Mouse (Mus musculus): ENCODE measurements around the gene Siah2. TPM values are rescaled to one million over a fixed set of nuclear protein-coding genes. Genes with fewer than 3 reads are reported as not detected.

Gene Siah2
- polyA plus RNA-seq, 1 experiment from 2014 or later: 8.4 TPM

DNA sequence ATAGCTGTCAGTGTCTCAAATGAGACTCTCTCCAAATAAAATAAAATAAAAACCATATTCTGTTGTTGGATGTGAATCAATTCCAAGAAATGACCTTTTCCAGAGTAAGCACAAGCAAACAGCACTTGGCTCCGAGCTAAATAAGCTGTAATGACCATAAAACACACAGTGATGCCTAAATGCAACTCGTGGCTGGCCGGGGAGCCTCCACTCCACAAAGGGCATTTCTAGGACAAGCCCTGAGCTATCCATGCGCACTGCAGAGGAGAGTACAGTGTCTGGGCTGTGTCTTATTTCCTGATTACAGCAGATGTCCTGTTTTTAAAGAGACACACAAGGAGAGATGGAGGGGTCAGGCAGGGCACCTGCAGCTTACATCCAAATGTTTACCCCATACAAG lies 12.2 kb downstream of the Siah2 start:
- Histone ChIP-seq H3K9ac (ENCODE audit: low read length) (no peak overlapping the region), H3K36me3 (ENCODE audit: control insufficient read depth, insufficient read depth, low read length) (peaks cover 17% of the 10 kb centered on the region), H3K27me3 (ENCODE audit: control insufficient read depth, insufficient read depth, low read length) (no peaks in the 10 kb centered on the region), H3K4me3 (ENCODE audit: control insufficient read depth in 1 of 2, insufficient read depth in 1 of 2, low read depth in 1 of 2, low read length in 2 of 2) (no peak overlapping the region), H3K4me1 (ENCODE audit: control insufficient read depth in 2 of 2, insufficient read depth in 2 of 2, low read length in 2 of 2) (peaks cover 12 to 45% of the 10 kb centered on the region in 2 experiments), H3K27ac (replicated peaks in 1 of 2; ENCODE audit: control insufficient read depth in 1 of 2, insufficient read depth in 1 of 2, low read depth in 2 of 2, low read length in 2 of 2) (peak overlapping the region; percentile 21 to 51), H3K4me2 (ENCODE audit: low read length) (peak overlapping the region; percentile 2; the same call in 1 of the 2 replicates), H3K9me3 (ENCODE audit: control insufficient read depth, low read length) (no peaks in the 10 kb centered on the region)
- ATAC-seq (ENCODE audit: insufficient number of reproducible peaks, insufficient read depth, low FRiP score, low read depth): 0 out of 2 replicates have a peak, but pooled peaks have one; percentile 43
- WGBS: 32% methylated on average over 4 of the region's 4 CpGs

DNA sequence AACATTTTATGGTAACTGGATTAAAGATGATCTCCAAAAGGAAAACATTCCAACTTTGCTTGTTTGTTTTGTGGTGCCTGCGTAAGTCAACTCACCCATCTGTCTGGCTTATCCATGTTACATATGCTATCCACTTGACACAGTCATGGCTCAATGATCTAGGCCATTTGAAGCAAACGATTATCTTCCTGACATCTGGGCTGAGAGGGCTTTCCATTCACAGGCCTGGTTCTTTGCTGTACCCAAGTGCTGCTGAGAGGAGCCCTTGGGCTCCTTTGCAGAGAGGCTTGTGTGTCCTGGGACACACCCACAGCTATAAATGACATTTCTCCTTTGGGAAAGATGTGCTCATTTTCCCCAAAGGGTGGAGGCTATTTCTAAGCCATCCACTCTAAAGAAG lies 13.3 kb downstream of the Siah2 start:
- Histone ChIP-seq H3K27ac (replicated peaks in 1 of 2; ENCODE audit: control insufficient read depth in 1 of 2, insufficient read depth in 1 of 2, low read depth in 2 of 2, low read length in 2 of 2) (no peak overlapping the region), H3K36me3 (ENCODE audit: control insufficient read depth, insufficient read depth, low read length) (peaks cover 27% of the 10 kb centered on the region), H3K4me1 (ENCODE audit: control insufficient read depth in 2 of 2, insufficient read depth in 2 of 2, low read length in 2 of 2) (peaks cover 12 to 45% of the 10 kb centered on the region in 2 experiments), H3K9ac (ENCODE audit: low read length) (no peak overlapping the region), H3K4me3 (ENCODE audit: control insufficient read depth in 1 of 2, insufficient read depth in 1 of 2, low read depth in 1 of 2, low read length in 2 of 2) (no peak overlapping the region), H3K4me2 (ENCODE audit: low read length) (no peak overlapping the region), H3K27me3 (ENCODE audit: control insufficient read depth, insufficient read depth, low read length) (no peaks in the 10 kb centered on the region), H3K9me3 (ENCODE audit: control insufficient read depth, low read length) (no peaks in the 10 kb centered on the region)
- no peak for ATAC-seq (ENCODE audit: insufficient number of reproducible peaks, insufficient read depth, low FRiP score, low read depth)
- WGBS: 53% methylated on average over 2 of the region's 2 CpGs

DNA sequence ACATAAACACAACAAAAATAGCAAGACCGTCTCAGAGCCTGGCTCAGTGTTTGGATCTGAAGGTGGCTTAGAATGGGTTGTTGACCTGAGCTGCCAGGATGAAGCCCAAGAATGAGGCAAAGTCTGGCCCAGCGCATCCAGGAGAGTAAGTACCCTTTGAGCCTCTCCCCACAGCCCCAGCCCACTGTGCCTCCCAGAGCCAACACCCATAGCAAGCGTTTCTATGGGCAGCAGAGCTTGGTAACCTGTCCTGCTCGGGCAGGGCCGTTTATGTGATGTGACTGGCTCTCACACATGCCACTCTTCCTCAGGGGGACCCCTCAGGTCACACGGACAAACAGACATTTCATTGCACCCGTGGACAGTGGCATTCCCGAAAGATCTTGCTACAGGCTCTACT lies 13.8 kb downstream of the Siah2 start:
- Histone ChIP-seq H3K4me3 (ENCODE audit: control insufficient read depth in 1 of 2, insufficient read depth in 1 of 2, low read depth in 1 of 2, low read length in 2 of 2) (no peak overlapping the region), H3K36me3 (ENCODE audit: control insufficient read depth, insufficient read depth, low read length) (peaks cover 29% of the 10 kb centered on the region), H3K27me3 (ENCODE audit: control insufficient read depth, insufficient read depth, low read length) (no peaks in the 10 kb centered on the region), H3K27ac (replicated peaks in 1 of 2; ENCODE audit: control insufficient read depth in 1 of 2, insufficient read depth in 1 of 2, low read depth in 2 of 2, low read length in 2 of 2) (no peak overlapping the region), H3K4me2 (ENCODE audit: low read length) (no peak overlapping the region), H3K9ac (ENCODE audit: low read length) (peak overlapping the region; percentile 12; the same call in 1 of the 2 replicates), H3K4me1 (ENCODE audit: control insufficient read depth in 2 of 2, insufficient read depth in 2 of 2, low read length in 2 of 2) (peaks cover 12 to 45% of the 10 kb centered on the region in 2 experiments), H3K9me3 (ENCODE audit: control insufficient read depth, low read length) (no peaks in the 10 kb centered on the region)
- no peak for ATAC-seq (ENCODE audit: insufficient number of reproducible peaks, insufficient read depth, low FRiP score, low read depth)
- WGBS: 54% methylated on average over 8 of the region's 8 CpGs

DNA sequence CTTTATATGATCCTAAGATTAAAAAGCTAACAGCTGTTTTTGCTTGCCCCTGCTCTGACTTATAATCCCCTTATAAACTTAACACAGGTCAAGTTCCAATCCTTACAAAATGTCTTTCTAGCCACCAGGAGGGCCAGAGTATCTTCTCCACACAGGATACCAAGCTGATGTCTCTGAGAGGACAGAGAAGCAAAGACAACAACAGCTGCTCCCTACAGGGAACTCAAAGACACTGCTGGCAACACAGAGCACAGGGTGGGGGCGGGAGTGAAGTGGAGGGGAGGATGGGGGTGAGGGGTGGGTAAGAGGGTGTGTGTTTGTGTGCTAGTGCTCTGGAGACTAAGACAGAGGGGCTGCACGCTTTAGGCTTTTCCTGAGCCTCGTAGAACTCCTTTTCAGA lies 14.6 kb downstream of the Siah2 start:
- 73% methylated on average over 3 of the region's 3 CpGs for WGBS
- ATAC-seq (ENCODE audit: insufficient number of reproducible peaks, insufficient read depth, low FRiP score, low read depth): no peak
- Histone ChIP-seq H3K27ac (replicated peaks in 1 of 2; ENCODE audit: control insufficient read depth in 1 of 2, insufficient read depth in 1 of 2, low read depth in 2 of 2, low read length in 2 of 2) (no peak overlapping the region), H3K4me3 (ENCODE audit: control insufficient read depth in 1 of 2, insufficient read depth in 1 of 2, low read depth in 1 of 2, low read length in 2 of 2) (no peak overlapping the region), H3K9me3 (ENCODE audit: control insufficient read depth, low read length) (no peaks in the 10 kb centered on the region), H3K27me3 (ENCODE audit: control insufficient read depth, insufficient read depth, low read length) (no peaks in the 10 kb centered on the region), H3K36me3 (ENCODE audit: control insufficient read depth, insufficient read depth, low read length) (peaks cover 26% of the 10 kb centered on the region), H3K4me2 (ENCODE audit: low read length) (no peak overlapping the region), H3K9ac (ENCODE audit: low read length) (no peak overlapping the region), H3K4me1 (ENCODE audit: control insufficient read depth in 2 of 2, insufficient read depth in 2 of 2, low read length in 2 of 2) (peaks cover 12 to 47% of the 10 kb centered on the region in 2 experiments)

DNA sequence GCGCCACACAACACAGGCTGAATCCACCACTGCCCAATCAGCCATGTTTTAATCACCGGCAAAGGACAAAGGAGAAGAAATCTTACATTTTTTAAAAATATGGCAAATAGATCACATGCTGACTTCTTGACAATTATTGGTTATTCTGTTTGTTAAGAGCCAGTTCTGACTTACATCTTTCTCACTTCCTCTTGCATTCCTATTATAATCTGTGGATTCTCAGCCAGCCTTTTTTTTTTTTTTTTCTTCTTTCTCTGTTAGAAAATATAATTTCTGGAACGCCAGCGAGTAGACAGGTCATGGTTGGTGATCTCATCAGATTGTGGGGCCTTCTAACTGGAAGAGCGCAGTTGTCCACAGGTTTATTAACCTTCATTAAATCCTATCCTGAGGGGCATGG lies 18.9 kb downstream of the Siah2 start:
- Histone ChIP-seq H3K36me3 (ENCODE audit: control insufficient read depth, insufficient read depth, low read length) (peaks cover 26% of the 10 kb centered on the region), H3K9me3 (ENCODE audit: control insufficient read depth, low read length) (no peaks in the 10 kb centered on the region), H3K9ac (ENCODE audit: low read length) (no peak overlapping the region), H3K27ac (replicated peaks in 1 of 2; ENCODE audit: control insufficient read depth in 1 of 2, insufficient read depth in 1 of 2, low read depth in 2 of 2, low read length in 2 of 2) (no peak overlapping the region), H3K4me1 (ENCODE audit: control insufficient read depth in 2 of 2, insufficient read depth in 2 of 2, low read length in 2 of 2) (peaks cover 2 to 14% of the 10 kb centered on the region in 2 experiments; a peak in 3 of 4 replicates), H3K4me2 (ENCODE audit: low read length) (no peak overlapping the region), H3K4me3 (ENCODE audit: control insufficient read depth in 1 of 2, insufficient read depth in 1 of 2, low read depth in 1 of 2, low read length in 2 of 2) (no peak overlapping the region), H3K27me3 (ENCODE audit: control insufficient read depth, insufficient read depth, low read length) (no peaks in the 10 kb centered on the region)
- ATAC-seq (ENCODE audit: insufficient number of reproducible peaks, insufficient read depth, low FRiP score, low read depth): no peak
- WGBS: 96% methylated on average over 5 of the region's 5 CpGs

DNA sequence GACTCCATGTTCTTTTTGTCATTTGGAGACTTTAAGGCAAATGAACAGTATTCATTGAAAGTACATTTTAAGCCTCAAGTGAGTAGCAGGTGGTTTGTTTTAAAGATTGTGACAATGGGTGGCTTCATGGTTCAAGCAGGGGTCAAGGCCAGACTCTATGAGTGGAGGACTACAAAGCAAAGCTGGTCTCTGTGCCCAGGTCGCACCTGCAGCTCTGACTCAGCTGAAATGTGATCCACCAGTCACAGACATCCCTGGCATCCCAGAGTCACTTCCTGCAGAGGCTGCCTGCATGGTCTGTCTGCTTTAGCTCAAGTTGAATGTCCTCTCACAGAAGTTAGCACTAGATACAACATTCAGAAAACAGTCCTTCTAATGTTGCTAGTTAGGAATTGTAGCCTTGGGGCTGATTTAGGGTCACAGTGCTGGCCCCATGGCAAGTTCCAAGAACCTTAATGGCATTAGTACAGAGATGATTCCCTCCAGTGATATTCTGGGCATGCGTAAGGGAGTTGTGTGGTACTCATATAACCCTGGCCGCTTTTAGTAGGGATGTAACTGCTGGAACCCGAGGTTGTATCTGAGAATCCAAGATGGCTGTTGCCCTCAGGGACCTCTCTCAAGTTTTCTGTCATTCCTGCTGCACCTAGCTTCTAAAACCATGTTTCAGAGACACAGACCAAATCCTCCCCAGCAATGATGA lies 19.6 kb downstream of the Siah2 start:
- H3K27me3 ChIP-seq (ENCODE audit: control insufficient read depth, insufficient read depth, low read length): no peaks in the 10 kb centered on the region
- peaks cover 26% of the 10 kb centered on the region for H3K36me3 ChIP-seq (ENCODE audit: control insufficient read depth, insufficient read depth, low read length)
- H3K4me1 ChIP-seq (ENCODE audit: control insufficient read depth in 2 of 2, insufficient read depth in 2 of 2, low read length in 2 of 2): peaks cover 0 to 10% of the 10 kb centered on the region in 2 experiments; a peak in 2 of 4 replicates
- no peaks in the 10 kb centered on the region for H3K9me3 ChIP-seq (ENCODE audit: control insufficient read depth, low read length)
- H3K4me2 ChIP-seq (ENCODE audit: low read length): no peak overlapping the region
- no peak overlapping the region for H3K27ac ChIP-seq (replicated peaks in 1 of 2; ENCODE audit: control insufficient read depth in 1 of 2, insufficient read depth in 1 of 2, low read depth in 2 of 2, low read length in 2 of 2)
- WGBS: 61% methylated on average over 4 of the region's 4 CpGs
- ATAC-seq (ENCODE audit: insufficient number of reproducible peaks, insufficient read depth, low FRiP score, low read depth): no peak
- H3K9ac ChIP-seq (ENCODE audit: low read length): no peak overlapping the region
- H3K4me3 ChIP-seq (ENCODE audit: control insufficient read depth in 1 of 2, insufficient read depth in 1 of 2, low read depth in 1 of 2, low read length in 2 of 2): no peak overlapping the region

DNA sequence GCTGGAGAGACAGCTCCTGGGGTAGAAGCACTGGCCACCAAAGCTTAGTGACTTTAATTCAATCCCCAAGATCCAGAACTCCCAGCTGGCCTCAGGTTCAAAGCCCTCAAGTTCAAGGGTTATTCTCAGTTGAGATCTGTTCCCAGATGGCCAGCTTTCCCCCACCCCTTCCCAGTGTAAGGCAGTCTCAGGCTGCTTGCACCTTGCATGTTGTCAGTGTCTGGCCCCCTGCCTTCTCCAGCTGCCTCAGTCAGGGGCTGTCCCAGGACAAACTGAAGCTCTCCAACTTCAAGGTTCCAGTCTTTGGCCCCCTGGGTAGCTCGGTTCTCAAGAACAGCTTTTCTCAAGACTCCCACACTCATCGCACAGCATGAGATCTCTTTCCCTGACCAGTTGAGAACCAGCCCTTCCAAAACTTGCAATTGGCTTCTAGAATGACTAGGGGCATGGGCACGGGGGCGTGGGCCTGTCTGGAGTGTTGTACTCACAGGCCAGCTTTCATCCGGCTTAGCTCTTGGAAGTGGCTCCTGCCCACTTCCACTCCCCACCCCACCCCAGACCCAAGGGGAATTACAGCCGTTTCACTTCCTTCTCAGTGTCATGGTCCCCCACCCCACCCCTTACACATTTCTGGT lies 20.5 kb downstream of the Siah2 start:
- peaks cover 26% of the 10 kb centered on the region for H3K36me3 ChIP-seq (ENCODE audit: control insufficient read depth, insufficient read depth, low read length)
- no peaks in the 10 kb centered on the region for H3K27me3 ChIP-seq (ENCODE audit: control insufficient read depth, insufficient read depth, low read length)
- H3K9ac ChIP-seq (ENCODE audit: low read length): no peak overlapping the region
- H3K4me3 ChIP-seq (ENCODE audit: control insufficient read depth in 1 of 2, insufficient read depth in 1 of 2, low read depth in 1 of 2, low read length in 2 of 2): no peak overlapping the region
- H3K4me1 ChIP-seq (ENCODE audit: control insufficient read depth in 2 of 2, insufficient read depth in 2 of 2, low read length in 2 of 2): peaks cover 0 to 6% of the 10 kb centered on the region in 2 experiments; a peak in 2 of 4 replicates
- no peak overlapping the region for H3K27ac ChIP-seq (replicated peaks in 1 of 2; ENCODE audit: control insufficient read depth in 1 of 2, insufficient read depth in 1 of 2, low read depth in 2 of 2, low read length in 2 of 2)
- no peaks in the 10 kb centered on the region for H3K9me3 ChIP-seq (ENCODE audit: control insufficient read depth, low read length)
- H3K4me2 ChIP-seq (ENCODE audit: low read length): no peak overlapping the region
- ATAC-seq (ENCODE audit: insufficient number of reproducible peaks, insufficient read depth, low FRiP score, low read depth): no peak
- 57% methylated on average over 6 of the region's 6 CpGs for WGBS
